Mouse (Mus musculus): ENCODE results near the gene Foxo1.

The Foxo1 gene

GRCm38 (mm10) chr3:52268487-52268736, 276 bp downstream of the Foxo1 start:
- no peak for DNase-seq (ENCODE audit: inconsistent age in 2 of 2, low spot score in 1 of 2)

GRCm38 (mm10) chr3:52268737-52269513, 789 bp downstream of the Foxo1 start:
- DNase-seq (ENCODE audit: inconsistent age in 2 of 2, low spot score in 1 of 2) = peak in 1 of 2 experiments; percentile 91

- DNase-seq (ENCODE audit: inconsistent age in 2 of 2, low spot score in 1 of 2) = peak; percentile 88 to 96
These were observed 1.6 kb downstream of the Foxo1 start for GRCm38 (mm10) chr3:52269514-52270351.

GRCm38 (mm10) chr3:52270511-52270910, 2.4 kb downstream of the Foxo1 start:
- peak; percentile 37 to 79 for DNase-seq (ENCODE audit: inconsistent age in 2 of 2, low spot score in 1 of 2)

- no peak for DNase-seq (ENCODE audit: inconsistent age in 2 of 2, low spot score in 1 of 2)
These were observed 3.2 kb downstream of the Foxo1 start for GRCm38 (mm10) chr3:52271376-52271775.

- no peak for DNase-seq (ENCODE audit: inconsistent age in 2 of 2, low spot score in 1 of 2)
These were observed 4.3 kb downstream of the Foxo1 start for GRCm38 (mm10) chr3:52272376-52272865.

- peak in 1 of 2 experiments; percentile 55 for DNase-seq (ENCODE audit: inconsistent age in 2 of 2, low spot score in 1 of 2)
These were observed 6.3 kb downstream of the Foxo1 start for GRCm38 (mm10) chr3:52274475-52274874.

- DNase-seq (ENCODE audit: inconsistent age in 2 of 2, low spot score in 1 of 2) = no peak
These were observed 7.0 kb downstream of the Foxo1 start for GRCm38 (mm10) chr3:52275037-52275555.

- no peak for DNase-seq (ENCODE audit: inconsistent age in 2 of 2, low spot score in 1 of 2)
These were observed 12.5 kb downstream of the Foxo1 start for GRCm38 (mm10) chr3:52280681-52281080.

- DNase-seq (ENCODE audit: inconsistent age in 2 of 2, low spot score in 1 of 2) = no peak
These were observed 13.7 kb downstream of the Foxo1 start for GRCm38 (mm10) chr3:52281882-52282281.

GRCm38 (mm10) chr3:52282369-52282768, 14.2 kb downstream of the Foxo1 start:
- DNase-seq (ENCODE audit: inconsistent age in 2 of 2, low spot score in 1 of 2) = no peak

- DNase-seq (ENCODE audit: inconsistent age in 2 of 2, low spot score in 1 of 2) = no peak
These were observed 15.4 kb downstream of the Foxo1 start for GRCm38 (mm10) chr3:52283521-52283920.

GRCm38 (mm10) chr3:52290811-52291210, 22.7 kb downstream of the Foxo1 start:
- peak in 1 of 2 experiments; percentile 23 for DNase-seq (ENCODE audit: inconsistent age in 2 of 2, low spot score in 1 of 2)

- no peak for DNase-seq (ENCODE audit: inconsistent age in 2 of 2, low spot score in 1 of 2)
These were observed 24.4 kb downstream of the Foxo1 start for GRCm38 (mm10) chr3:52292498-52292897.

- DNase-seq (ENCODE audit: inconsistent age in 2 of 2, low spot score in 1 of 2) = no peak
These were observed 25.8 kb downstream of the Foxo1 start for GRCm38 (mm10) chr3:52293946-52294345.

GRCm38 (mm10) chr3:52295688-52296087, 27.6 kb downstream of the Foxo1 start:
- DNase-seq (ENCODE audit: inconsistent age in 2 of 2, low spot score in 1 of 2) = no peak

GRCm38 (mm10) chr3:52296224-52296760, 28.2 kb downstream of the Foxo1 start:
- no peak for DNase-seq (ENCODE audit: inconsistent age in 2 of 2, low spot score in 1 of 2)

GRCm38 (mm10) chr3:52297291-52298018, 29.3 kb downstream of the Foxo1 start:
- DNase-seq (ENCODE audit: inconsistent age in 2 of 2, low spot score in 1 of 2) = no peak

- DNase-seq (ENCODE audit: inconsistent age in 2 of 2, low spot score in 1 of 2) = no peak
These were observed 30.5 kb downstream of the Foxo1 start for GRCm38 (mm10) chr3:52298683-52299082.

GRCm38 (mm10) chr3:52299376-52299775, 31.2 kb downstream of the Foxo1 start:
- DNase-seq (ENCODE audit: inconsistent age in 2 of 2, low spot score in 1 of 2) = no peak

- no peak for DNase-seq (ENCODE audit: inconsistent age in 2 of 2, low spot score in 1 of 2)
These were observed 32.4 kb downstream of the Foxo1 start for GRCm38 (mm10) chr3:52300517-52300916.

All from adrenal gland, adult (tissue).